Mouse (Mus musculus) forebrain, embryonic 10.5 days (tissue): ENCODE results near the gene Sipa1l3. TPM values are rescaled to one million over a fixed set of nuclear protein-coding genes. Genes with fewer than 3 reads are reported as not detected.

Experiments used
- DNase-seq: peaks from one replicate; pipeline ENCODE4 v3.0.0-alpha.2; 2017; ENCODE audit warnings: low spot score; ENCODE audit errors: extremely low spot score
- H3K27ac ChIP-seq: fragments of 300-500 bp; sonication (generic); 2 replicates; pipeline ENCODE4 v1.5.1; 2016; ENCODE audit warnings: mild to moderate bottlenecking
- H3K27me3 ChIP-seq: fragments of 300-500 bp; sonication (generic); 2 replicates; pipeline ENCODE4 v1.6.1; 2016; ENCODE audit warnings: mild to moderate bottlenecking; ENCODE audit not compliant: poor library complexity, severe bottlenecking
- H3K36me3 ChIP-seq: fragments of 300-500 bp; sonication (generic); replicated peaks from 2 replicates; pipeline ENCODE4 v1.6.1; 2016; ENCODE audit warnings: mild to moderate bottlenecking, moderate library complexity
- H3K4me1 ChIP-seq: fragments of 300-500 bp; sonication (generic); 2 replicates; pipeline ENCODE4 v1.6.1; 2016
- H3K4me3 ChIP-seq: fragments of 300-500 bp; sonication (generic); 2 replicates; pipeline ENCODE4 v1.5.1; 2016; ENCODE audit warnings: mild to moderate bottlenecking, moderate library complexity
- H3K9me3 ChIP-seq: fragments of 300-500 bp; sonication (generic); 2 replicates; pipeline ENCODE4 v1.6.1; 2016; ENCODE audit warnings: mild to moderate bottlenecking, moderate library complexity
- WGBS: fragments of 180-500 bp; shearing (Covaris S2); methylation state at CpG from one replicate; pipeline ENCODE4 v1.1.7; 2016; 5-methylcytosine and 5-hydroxymethylcytosine counted together
- polyA plus RNA-seq: library from polyadenylated mRNA; unstranded; fragments of >200 nt; fragmentation: Nextera tagmentation; extraction: Ambion mirVana; gene quantifications from 2 replicates; pipeline ENCODE4 v1.2.1, GENCODE M21; 2016

Gene Sipa1l3
- polyA plus RNA-seq, 1 experiment from 2014 or later, result 12.4 TPM

DNA sequence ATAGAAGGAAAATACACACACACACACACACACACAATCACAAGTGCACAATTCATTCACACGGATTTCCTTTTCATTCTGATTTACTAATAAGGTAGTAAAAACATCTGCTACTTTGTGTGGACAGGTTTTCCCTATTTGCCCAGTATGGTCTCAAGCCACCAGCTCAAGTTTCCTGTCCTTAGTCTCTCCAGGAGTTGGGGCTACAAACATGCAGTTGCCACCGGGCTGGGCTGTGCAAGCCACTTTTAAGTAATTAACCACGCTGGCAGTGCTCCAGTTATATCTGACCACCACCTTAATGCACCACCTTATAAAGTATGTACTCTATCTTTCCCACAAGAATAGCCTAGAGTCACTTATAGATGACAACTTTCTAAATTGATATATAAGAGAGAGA, 29.1 kb downstream of the Sipa1l3 start:
- Histone ChIP-seq H3K4me3 (peak overlapping the region; percentile 35; the same call in 1 of the 2 replicates), H3K36me3 (peaks cover 3% of the 10 kb centered on the region), H3K27ac (peak overlapping the region; percentile 71), H3K9me3 (no peaks in the 10 kb centered on the region), H3K4me1 (peaks cover 70% of the 10 kb centered on the region), H3K27me3 (peaks cover 50% of the 10 kb centered on the region)
- no peak for DNase-seq
- 11% methylated on average over 3 of the region's 3 CpGs for WGBS

GRCm38 (mm10) chr7:29486753-29487152, 31.7 kb downstream of the Sipa1l3 start:
- H3K4me1 ChIP-seq, result peaks cover 63% of the 10 kb centered on the region
- 0 out of 2 replicates have a peak, but pooled peaks cover 3% of the 10 kb centered on the region for H3K36me3 ChIP-seq
- 77% methylated on average over 3 of the region's 3 CpGs for WGBS
- H3K27me3 ChIP-seq, result peaks cover 26% of the 10 kb centered on the region
- H3K9me3 ChIP-seq, result no peaks in the 10 kb centered on the region
- H3K4me3 ChIP-seq, result no peak overlapping the region
- no peak overlapping the region for H3K27ac ChIP-seq
- DNase-seq, result no peak

- Histone ChIP-seq H3K4me1 (peaks cover 63% of the 10 kb centered on the region), H3K4me3 (no peak overlapping the region), H3K9me3 (no peaks in the 10 kb centered on the region), H3K27ac (no peak overlapping the region), H3K36me3 (0 out of 2 replicates have a peak, but pooled peaks cover 3% of the 10 kb centered on the region), H3K27me3 (peaks cover 16% of the 10 kb centered on the region)
- WGBS, result 77% methylated on average over 2 of the region's 2 CpGs
- no peak for DNase-seq
Observed at GRCm38 (mm10) chr7:29485721-29486120, 32.7 kb downstream of the Sipa1l3 start.

DNA sequence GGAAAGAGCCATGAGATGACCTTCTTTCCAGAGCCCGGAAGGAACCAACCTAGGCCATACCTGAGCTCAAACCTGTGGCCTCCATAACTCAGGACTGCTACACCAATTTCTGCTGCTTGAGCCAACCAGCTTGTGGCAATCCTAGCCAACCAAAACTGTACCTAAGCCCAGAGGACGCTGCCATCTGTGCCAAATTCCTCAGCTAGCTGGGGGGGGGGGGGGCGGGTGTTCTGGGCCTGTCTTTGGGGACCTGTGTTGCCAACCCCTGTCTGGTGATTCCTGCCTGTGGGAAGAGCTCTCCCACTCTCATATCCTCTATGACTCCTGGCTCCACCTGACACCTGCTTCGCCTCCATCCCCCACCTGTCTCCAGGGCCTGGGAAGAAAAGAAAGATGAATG, 34.9 kb downstream of the Sipa1l3 start:
- Histone ChIP-seq H3K27ac (peak overlapping the region; percentile 62), H3K4me1 (peaks cover 54% of the 10 kb centered on the region), H3K36me3 (0 out of 2 replicates have a peak, but pooled peaks cover 3% of the 10 kb centered on the region), H3K27me3 (peaks cover 13% of the 10 kb centered on the region), H3K4me3 (no peak overlapping the region), H3K9me3 (no peaks in the 10 kb centered on the region)
- DNase-seq, result no peak
- 87% methylated on average over 4 of the region's 4 CpGs for WGBS

- Histone ChIP-seq H3K4me3 (peak overlapping the region; percentile 24; the same call in 1 of the 2 replicates), H3K27me3 (no peaks in the 10 kb centered on the region), H3K9me3 (no peaks in the 10 kb centered on the region), H3K27ac (peak overlapping the region; percentile 83), H3K36me3 (0 out of 2 replicates have a peak, but pooled peaks cover 6% of the 10 kb centered on the region), H3K4me1 (peaks cover 48% of the 10 kb centered on the region)
- peak; percentile 60 for DNase-seq
- 42% methylated on average over 15 of the region's 15 CpGs for WGBS
Observed at GRCm38 (mm10) chr7:29481345-29482155, 36.9 kb downstream of the Sipa1l3 start.

DNA sequence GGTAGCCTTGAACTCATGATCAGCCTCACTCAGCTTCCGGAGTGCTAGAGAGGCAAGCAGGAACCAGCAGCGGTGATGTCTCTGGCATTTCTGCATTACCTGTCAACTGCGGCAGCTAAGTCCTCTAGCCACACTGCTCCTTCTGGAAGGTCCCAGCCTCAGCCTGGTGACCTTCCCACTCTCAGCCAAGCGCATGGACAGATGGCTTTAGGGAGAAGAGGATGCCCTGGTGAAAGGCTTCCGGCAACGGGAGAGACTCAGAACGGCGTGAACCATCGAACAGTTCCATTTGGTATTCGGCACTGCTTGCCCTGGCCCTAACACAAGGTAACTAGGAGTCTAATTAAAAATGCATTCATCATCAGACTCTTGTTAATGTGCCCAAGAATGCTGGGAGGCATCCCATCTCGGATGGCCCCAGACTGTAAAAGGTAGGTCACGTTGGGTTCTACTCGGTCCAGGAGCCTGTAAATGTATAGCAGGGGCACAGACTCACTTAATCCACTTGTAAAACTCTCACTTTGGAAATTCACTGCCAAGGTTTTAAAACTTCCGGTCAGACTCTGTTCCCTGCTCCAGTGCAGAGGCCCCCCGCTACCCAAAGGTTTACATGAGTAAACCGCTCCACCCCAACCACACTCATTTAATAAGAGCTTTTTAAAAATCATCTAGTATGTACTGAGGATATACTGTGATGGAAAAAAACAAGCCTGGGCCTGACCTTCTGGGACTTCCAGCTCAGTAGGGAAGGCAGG, 37.7 kb downstream of the Sipa1l3 start:
- Histone ChIP-seq H3K27ac (peak overlapping the region; percentile 83), H3K4me3 (peak overlapping the region; percentile 24; the same call in 1 of the 2 replicates), H3K36me3 (0 out of 2 replicates have a peak, but pooled peaks cover 6% of the 10 kb centered on the region), H3K4me1 (peaks cover 46% of the 10 kb centered on the region), H3K27me3 (no peaks in the 10 kb centered on the region), H3K9me3 (no peaks in the 10 kb centered on the region)
- WGBS, result 89% methylated on average over 16 of the region's 16 CpGs
- DNase-seq, result no peak

- Histone ChIP-seq H3K36me3 (0 out of 2 replicates have a peak, but pooled peaks cover 6% of the 10 kb centered on the region), H3K27ac (peak overlapping the region; percentile 83), H3K4me3 (no peak overlapping the region), H3K9me3 (no peaks in the 10 kb centered on the region), H3K27me3 (no peaks in the 10 kb centered on the region), H3K4me1 (peaks cover 42% of the 10 kb centered on the region)
- WGBS, result 86% methylated on average over 4 of the region's 4 CpGs
- no peak for DNase-seq
Observed at GRCm38 (mm10) chr7:29480183-29480582, 38.3 kb downstream of the Sipa1l3 start.

GRCm38 (mm10) chr7:29475005-29475404, 43.4 kb downstream of the Sipa1l3 start:
- H3K27me3 ChIP-seq, result no peaks in the 10 kb centered on the region
- 0 out of 2 replicates have a peak, but pooled peaks cover 3% of the 10 kb centered on the region for H3K36me3 ChIP-seq
- no peak overlapping the region for H3K4me3 ChIP-seq
- no peak for DNase-seq
- peaks cover 22% of the 10 kb centered on the region for H3K4me1 ChIP-seq
- WGBS, result 91% methylated on average over 7 of the region's 7 CpGs
- no peaks in the 10 kb centered on the region for H3K9me3 ChIP-seq
- H3K27ac ChIP-seq, result no peak overlapping the region

DNA sequence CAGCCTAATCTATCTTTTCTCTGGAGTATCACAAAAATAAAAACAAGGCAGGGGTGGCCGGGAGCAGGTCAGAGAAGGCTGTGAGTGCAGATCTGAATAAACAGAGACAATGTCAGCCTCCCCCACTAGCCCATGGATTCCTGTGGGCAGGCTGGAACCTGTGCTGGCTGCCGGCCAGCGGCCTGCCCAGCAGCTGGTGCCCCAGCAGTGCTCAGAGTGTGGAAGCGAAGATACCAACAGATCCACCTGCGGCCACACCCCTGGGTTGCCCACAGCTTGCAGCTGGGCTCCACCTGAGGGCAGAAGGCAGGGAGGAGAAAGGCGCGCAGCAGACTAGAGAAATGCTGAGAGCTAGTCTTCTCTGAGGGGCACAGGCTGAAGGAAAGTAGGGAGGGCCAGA, 47.1 kb downstream of the Sipa1l3 start:
- H3K27ac ChIP-seq, result 0 out of 2 replicates have a peak overlapping the region, but pooled peaks have one; percentile 12
- DNase-seq, result no peak
- WGBS, result 79% methylated on average over 7 of the region's 7 CpGs
- H3K4me3 ChIP-seq, result no peak overlapping the region
- no peaks in the 10 kb centered on the region for H3K9me3 ChIP-seq
- no peaks in the 10 kb centered on the region for H3K36me3 ChIP-seq
- H3K27me3 ChIP-seq, result no peaks in the 10 kb centered on the region
- peaks cover 31% of the 10 kb centered on the region for H3K4me1 ChIP-seq

- no peak for DNase-seq
- Histone ChIP-seq H3K4me1 (peaks cover 40% of the 10 kb centered on the region), H3K27me3 (no peaks in the 10 kb centered on the region), H3K9me3 (no peaks in the 10 kb centered on the region), H3K36me3 (no peaks in the 10 kb centered on the region), H3K27ac (no peak overlapping the region), H3K4me3 (no peak overlapping the region)
- WGBS, result 83% methylated on average over 7 of the region's 7 CpGs
Observed at GRCm38 (mm10) chr7:29469602-29470344, 48.7 kb downstream of the Sipa1l3 start.

GRCm38 (mm10) chr7:29468593-29468992, 49.8 kb downstream of the Sipa1l3 start:
- Histone ChIP-seq H3K36me3 (no peaks in the 10 kb centered on the region), H3K4me1 (peaks cover 43% of the 10 kb centered on the region), H3K27me3 (no peaks in the 10 kb centered on the region), H3K4me3 (no peak overlapping the region), H3K9me3 (no peaks in the 10 kb centered on the region), H3K27ac (no peak overlapping the region)
- 88% methylated on average over 5 of the region's 5 CpGs for WGBS
- DNase-seq, result no peak

GRCm38 (mm10) chr7:29466585-29466984, 51.9 kb downstream of the Sipa1l3 start:
- Histone ChIP-seq H3K4me3 (no peak overlapping the region), H3K27ac (0 out of 2 replicates have a peak overlapping the region, but pooled peaks have one; percentile 11), H3K36me3 (no peaks in the 10 kb centered on the region), H3K9me3 (no peaks in the 10 kb centered on the region), H3K4me1 (peaks cover 44% of the 10 kb centered on the region), H3K27me3 (no peaks in the 10 kb centered on the region)
- WGBS, result 79% methylated on average over 10 of the region's 10 CpGs
- no peak for DNase-seq
